Mouse (Mus musculus) gastrocnemius, postnatal 4 days (tissue): Measurements from ENCODE around the gene Atg2b. TPM values are rescaled to one million over a fixed set of nuclear protein-coding genes. Genes with fewer than 3 reads are reported as not detected.

Experiments
- DNase-seq, 2 experiments: peaks; one replicate each; pipeline ENCODE4 v3.0.0; 2021 to 2022; ENCODE audit warnings: low spot score in 2 of 2, mixed read lengths in 2 of 2
- total RNA-seq, 2 experiments: library from RNA; stranded (reverse); gene quantifications; 2 replicates each; pipeline ENCODE4 v1.2.3; 2021

The Atg2b gene
- total RNA-seq, 2 experiments from 2014 or later: 18.7 to 21.9 TPM

DNA sequence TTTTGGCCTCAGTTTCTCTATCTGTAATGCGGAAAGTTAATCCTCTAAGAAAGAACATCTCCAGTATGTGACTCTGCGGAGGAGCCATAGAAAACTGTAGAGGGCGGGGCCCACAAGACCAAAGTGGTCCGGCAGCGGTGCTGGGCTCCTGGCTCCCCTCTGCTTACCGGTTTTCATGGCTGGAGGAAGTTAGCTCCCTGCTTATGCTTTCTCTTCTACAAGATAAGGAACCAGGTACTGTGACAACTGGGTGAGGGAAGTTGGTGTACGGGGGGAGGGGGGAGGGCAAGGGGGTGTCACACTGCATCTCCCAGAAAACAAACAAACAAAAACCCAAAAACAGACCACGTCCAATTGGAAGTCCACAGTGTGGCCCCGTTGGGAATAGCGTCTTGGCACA is 86.5 kb downstream of the Atg2b start:
- no peak for DNase-seq

DNA sequence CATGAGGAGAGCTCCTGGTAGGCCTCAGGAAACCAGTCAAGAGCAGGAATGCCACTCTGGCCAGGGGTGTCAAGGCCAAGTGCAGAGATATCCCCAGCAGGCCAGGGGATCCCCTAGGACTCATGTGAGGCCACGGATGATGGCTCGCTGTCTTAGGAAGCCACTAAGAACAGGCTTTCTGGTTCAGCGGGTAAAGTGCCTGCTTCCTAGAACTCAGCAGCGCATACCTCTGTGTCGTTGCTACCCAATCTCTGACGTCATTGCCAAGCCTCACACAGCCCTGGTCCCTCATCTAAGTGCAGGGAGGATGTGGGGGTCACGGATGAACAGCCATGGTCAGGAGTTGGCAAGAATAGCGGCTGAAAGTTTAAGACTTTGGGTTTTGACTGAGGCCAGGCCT is 87.9 kb downstream of the Atg2b start:
- DNase-seq: no peak

DNA sequence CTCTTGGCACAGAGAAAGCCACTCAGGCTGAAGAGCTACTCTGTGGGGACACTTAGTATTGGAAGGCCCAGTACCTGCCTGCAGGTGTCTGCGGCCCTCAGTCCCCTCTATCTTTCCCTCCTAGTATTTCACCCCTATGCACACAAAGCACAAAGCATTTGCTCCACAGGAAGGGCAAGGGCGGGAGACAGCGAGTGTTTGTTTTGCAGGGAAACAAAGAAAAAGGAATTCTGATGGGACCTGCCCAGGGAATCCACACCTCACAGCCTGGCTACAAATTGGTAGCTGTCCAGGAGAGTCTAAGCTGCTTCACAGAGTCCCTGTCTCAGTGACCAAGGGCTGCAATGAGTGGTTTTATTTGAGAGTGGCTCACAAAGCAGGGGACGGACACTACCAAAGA is 91.5 kb downstream of the Atg2b start:
- no peak for DNase-seq

DNA sequence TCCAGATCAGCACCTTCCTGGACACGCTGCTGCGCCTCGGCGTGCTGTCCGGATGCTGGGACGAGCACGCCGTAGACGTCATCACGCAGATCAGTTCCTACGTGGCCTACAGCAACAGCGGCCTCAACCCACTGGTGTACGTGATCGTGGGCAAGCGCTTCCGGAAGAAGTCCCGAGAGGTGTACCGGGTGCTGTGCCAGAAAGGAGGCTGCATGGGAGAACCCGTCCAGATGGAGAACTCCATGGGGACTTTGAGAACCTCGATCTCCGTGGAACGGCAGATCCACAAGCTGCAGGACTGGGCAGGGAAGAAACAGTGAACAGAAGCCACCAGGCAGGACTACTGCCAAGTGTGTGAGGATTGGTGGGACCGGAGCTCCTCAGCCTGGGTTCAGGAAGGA is 92.7 kb downstream of the Atg2b start:
- no peak for DNase-seq

DNA sequence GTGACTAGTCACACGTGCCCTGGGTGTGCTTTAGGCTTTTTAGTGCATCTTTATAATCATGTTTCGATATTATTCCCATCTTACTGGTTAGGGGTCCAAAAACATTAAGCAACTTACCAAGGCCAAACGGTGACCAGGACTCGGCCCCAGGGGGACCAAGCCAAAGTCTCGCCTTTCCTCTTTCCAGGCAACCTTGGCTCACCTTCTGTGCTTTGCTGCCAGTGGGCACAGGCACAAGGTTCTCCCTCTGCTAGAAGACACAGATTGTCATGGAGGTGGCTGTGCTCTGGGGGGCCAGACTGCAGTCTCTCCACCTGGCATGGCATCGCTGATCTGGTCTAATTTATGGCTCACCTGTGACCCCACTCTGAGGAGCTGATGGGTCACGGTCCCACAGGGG is 94.2 kb downstream of the Atg2b start:
- no peak for DNase-seq

DNA sequence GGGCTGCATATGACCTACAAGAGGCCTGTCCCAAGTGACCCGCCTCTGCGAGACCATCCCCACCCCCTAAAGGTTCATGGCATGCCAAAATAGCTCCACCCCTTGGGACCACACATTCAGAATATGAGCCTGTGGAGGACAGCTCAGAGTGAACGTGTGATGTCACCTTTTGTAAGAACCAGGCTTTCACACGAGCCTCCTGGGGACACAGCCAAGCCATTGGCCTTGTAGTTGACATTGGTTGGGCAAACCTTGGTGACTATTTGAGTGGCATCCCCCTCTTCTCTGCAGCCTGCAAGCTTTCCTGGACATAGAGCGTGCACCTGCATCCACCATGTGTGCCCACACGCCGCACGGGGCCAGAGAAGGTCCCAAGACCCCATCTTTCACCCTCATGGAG is 97.5 kb downstream of the Atg2b start:
- no peak for DNase-seq

DNA sequence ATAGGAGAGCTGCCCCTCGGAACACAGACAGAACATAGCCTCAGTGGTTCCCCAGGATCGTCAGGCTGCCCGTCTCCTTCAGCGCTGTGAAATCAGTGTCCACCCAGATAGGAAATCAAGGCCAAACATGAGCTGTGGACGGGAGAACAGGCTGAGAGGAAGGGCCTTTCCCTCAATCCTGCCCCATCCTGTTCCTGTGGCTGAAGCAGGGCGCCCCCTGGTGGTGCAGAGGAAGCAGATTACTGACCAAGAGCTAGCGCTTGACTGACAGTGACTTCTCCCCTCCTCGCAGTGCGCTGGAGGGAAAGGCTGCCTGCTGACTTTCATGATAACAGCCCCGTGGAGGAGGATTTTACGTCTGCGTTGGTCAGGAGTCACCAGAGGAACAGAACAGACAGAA is 100.2 kb downstream of the Atg2b start:
- peak; percentile 67 to 80 for DNase-seq

DNA sequence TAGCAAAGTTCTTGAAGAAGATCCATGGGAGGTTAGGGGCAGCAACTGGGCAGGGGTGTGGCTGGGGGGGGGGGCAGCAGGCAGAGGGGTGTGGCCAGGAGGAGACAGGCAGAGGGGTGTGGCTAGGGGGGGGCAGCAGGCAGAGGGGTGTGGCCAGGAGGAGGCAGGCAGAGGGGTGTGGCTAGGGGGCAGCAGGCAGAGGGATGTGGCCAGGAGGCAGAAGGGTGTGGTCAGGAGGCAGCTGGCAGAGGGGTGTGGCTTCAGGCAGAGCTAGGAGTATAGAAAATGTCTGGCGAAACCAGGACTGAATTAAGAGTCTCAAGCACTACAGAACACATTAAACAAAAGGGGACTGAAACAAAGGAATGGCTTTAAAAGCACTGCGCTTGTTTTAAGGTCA is 101.5 kb downstream of the Atg2b start:
- DNase-seq: no peak

DNA sequence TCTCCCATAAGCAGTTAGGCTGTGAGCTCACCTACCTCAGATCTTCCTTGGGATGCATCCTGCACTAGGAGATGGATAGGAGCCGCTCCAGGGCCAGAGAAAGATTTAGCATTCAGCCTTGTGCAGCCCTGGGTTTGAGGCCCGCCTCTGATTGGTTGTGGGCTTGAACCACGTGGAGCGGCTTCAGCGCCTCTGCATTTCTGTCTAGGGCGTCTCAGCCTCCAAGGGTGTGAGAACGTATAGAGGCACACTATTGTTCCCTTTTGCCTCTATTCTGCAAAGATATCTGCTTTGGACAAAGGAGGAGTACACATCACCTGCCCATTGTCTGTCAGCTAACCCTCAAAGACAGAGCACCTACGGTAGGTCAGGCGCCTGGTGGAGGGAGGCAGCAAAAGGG is 102.5 kb downstream of the Atg2b start:
- DNase-seq: no peak

DNA sequence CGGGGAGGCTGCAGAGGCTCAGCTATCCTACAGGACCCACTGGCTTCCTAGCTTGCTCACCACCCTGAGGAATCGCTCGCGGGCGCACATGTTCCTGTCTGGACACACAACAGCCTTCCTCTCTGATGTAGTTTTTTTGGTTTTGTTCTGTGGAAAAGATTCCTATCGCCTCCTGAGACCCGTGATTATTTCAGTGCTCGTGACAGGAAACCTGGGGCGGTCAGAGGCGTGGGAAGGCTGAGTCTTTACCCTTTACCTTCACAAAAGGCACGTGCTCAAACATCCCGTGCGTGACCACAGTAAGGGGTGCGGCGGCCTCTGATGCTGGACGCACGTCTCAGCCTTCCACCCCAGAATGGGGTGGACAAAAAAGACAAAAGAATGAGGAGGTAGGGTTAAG is 104.5 kb downstream of the Atg2b start:
- no peak for DNase-seq

DNA sequence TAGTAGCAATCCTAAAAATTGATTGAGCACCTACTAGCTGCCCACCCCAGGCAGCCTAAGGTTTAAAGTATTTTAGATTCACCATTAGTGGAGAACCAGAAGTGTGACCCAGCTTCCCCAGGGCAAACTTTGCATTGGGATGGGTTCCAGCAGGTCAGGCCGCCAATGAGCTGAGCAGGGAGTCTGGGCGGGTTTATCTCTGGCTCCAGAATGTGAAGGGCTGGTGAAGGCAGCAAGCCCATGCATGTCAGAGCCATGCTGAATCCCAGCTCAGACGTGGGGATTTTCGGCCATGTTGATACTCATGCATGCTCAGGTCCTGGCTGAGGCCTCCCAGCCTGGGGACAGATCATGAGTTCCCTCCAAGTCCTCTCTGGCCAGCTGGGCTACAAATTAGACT is 110.7 kb downstream of the Atg2b start:
- DNase-seq: no peak

DNA sequence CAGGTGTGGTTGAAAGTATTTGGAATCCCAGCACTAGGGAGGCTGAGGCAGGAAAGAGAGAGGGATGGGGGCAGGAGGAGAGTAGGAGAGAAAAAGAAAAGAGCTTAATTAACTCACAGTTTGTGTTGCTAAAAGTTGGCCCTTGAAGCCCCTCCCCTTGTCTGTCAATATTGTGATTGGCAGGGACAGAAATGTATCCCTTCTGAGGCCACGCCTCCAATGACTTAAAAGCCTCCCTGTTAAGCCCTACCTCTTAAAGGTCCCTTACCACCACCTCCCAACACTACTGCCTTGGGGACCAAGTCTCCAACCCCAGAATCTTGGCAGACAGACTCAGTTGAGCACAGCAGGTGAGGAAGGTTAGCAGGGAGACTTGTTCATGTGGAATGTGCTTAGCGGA is 112.4 kb downstream of the Atg2b start:
- DNase-seq: no peak

DNA sequence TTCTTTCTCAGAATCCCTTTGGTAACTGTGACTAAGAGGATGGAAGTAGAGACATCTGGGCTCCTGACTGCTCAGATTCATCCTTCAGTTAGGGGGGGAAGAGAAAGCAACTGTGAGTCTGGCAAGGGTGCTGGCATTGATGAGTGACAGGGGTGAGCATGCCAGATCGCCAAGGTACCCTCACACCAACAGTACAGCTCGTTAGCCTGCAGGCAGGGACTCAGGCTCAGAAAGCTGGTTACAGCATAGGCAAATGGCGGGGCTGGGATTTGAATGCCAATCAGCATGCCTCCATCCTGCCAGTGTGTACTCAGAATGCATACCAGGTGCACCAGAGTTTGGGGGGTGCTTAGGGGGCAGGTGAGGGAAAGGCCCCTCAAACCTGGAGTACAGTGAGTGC is 113.1 kb downstream of the Atg2b start:
- DNase-seq: no peak

Other genes with a start within 250 kb of the Atg2b start
- 1 to 10 TPM; 6.4 to 6.7 TPM for gene D430019H16Rik, start 231.4 kb downstream of the Atg2b start, total RNA-seq
- gene Bdkrb2, start 122.0 kb downstream of the Atg2b start, total RNA-seq: 1 to 10 TPM; 2.3 to 2.5 TPM
- gene Bdkrb1, start 82.1 kb downstream of the Atg2b start, total RNA-seq: under 1 TPM in 1 of 2 experiments, not detected in 1; 0.20 TPM
- gene Gskip, start 382 bp downstream of the Atg2b start, total RNA-seq: 10 to 100 TPM in 1 of 2 experiments, 1 to 10 TPM in 1; 9.1 to 10.3 TPM
- gene Ak7, start 20.8 kb upstream of the Atg2b start, total RNA-seq: under 1 TPM in 1 of 2 experiments, not detected in 1; 0.13 TPM
- gene Papola, start 99.5 kb upstream of the Atg2b start, total RNA-seq: 100 to 1,000 TPM; 135 to 137 TPM